Mouse (Mus musculus) intestine, postnatal 0 days (tissue): ENCODE measurements around the gene Zfp280b. TPM values are rescaled to one million over a fixed set of nuclear protein-coding genes. Genes with fewer than 3 reads are reported as not detected.

Experiments
- ATAC-seq: fragments of 200-750 bp; cut with Nextera tagmentation; 2 replicates; pipeline ENCODE4 v1.8.0; 2017; ENCODE audit warnings: mild to moderate bottlenecking, moderate TSS enrichment, moderate library complexity
- H3K27ac ChIP-seq: fragments of 300-500 bp; sonication (generic); 2 replicates; pipeline ENCODE4 v1.5.1; 2014; ENCODE audit warnings: mild to moderate bottlenecking, low read depth, low read length, moderate library complexity
- H3K27me3 ChIP-seq: fragments of 300-500 bp; sonication (generic); replicated peaks from 2 replicates; pipeline ENCODE4 v1.6.1; 2014; ENCODE audit warnings: low read length, mixed read lengths; ENCODE audit not compliant: control insufficient read depth, insufficient read depth
- H3K36me3 ChIP-seq: fragments of 300-500 bp; sonication (generic); 2 replicates; pipeline ENCODE4 v1.6.1; 2014; ENCODE audit warnings: mild to moderate bottlenecking, moderate library complexity; ENCODE audit not compliant: control insufficient read depth, insufficient read depth
- H3K4me1 ChIP-seq: fragments of 300-500 bp; sonication (generic); replicated peaks from 2 replicates; pipeline ENCODE4 v1.6.1; 2014; ENCODE audit warnings: antibody characterized with exemption, low read length, mixed read lengths; ENCODE audit not compliant: control insufficient read depth, insufficient read depth
- H3K4me2 ChIP-seq: fragments of 300-500 bp; sonication (generic); replicated peaks from 2 replicates; pipeline ENCODE4 v1.6.1; 2014; ENCODE audit warnings: low read depth, mild to moderate bottlenecking, moderate library complexity
- H3K4me3 ChIP-seq: fragments of 300-500 bp; sonication (generic); 2 replicates; pipeline ENCODE4 v1.5.1; 2014; ENCODE audit warnings: low read depth, low read length
- H3K9ac ChIP-seq: fragments of 300-500 bp; sonication (generic); 2 replicates; pipeline ENCODE4 v1.6.1; 2014; ENCODE audit warnings: mild to moderate bottlenecking, low read depth, low read length
- H3K9me3 ChIP-seq: fragments of 300-500 bp; sonication (generic); 2 replicates; pipeline ENCODE4 v1.6.1; 2016; ENCODE audit warnings: mixed run types; ENCODE audit not compliant: control insufficient read depth
- CTCF ChIP-seq: sonication (generic); IDR thresholded peaks from 2 replicates; pipeline ENCODE4 v1.5.1; 2016; ENCODE audit warnings: low read depth, mild to moderate bottlenecking, control low read depth, antibody characterized with exemption, moderate library complexity
- WGBS: fragments of 180-500 bp; shearing (Covaris S2); extraction: QIAGEN DNeasy Blood & Tissue Kit; methylation state at CpG from one replicate; pipeline ENCODE4 v1.1.7; 2014; 5-methylcytosine and 5-hydroxymethylcytosine counted together
- polyA plus RNA-seq: library from polyadenylated mRNA; unstranded; fragments of >200 nt; fragmentation: Nextera tagmentation; extraction: Ambion mirVana; gene quantifications from 2 replicates; pipeline ENCODE4 v1.2.1, GENCODE M21; 2015

Zfp280b gene
- polyA plus RNA-seq, 1 experiment from 2014 or later: 7.4 TPM

DNA sequence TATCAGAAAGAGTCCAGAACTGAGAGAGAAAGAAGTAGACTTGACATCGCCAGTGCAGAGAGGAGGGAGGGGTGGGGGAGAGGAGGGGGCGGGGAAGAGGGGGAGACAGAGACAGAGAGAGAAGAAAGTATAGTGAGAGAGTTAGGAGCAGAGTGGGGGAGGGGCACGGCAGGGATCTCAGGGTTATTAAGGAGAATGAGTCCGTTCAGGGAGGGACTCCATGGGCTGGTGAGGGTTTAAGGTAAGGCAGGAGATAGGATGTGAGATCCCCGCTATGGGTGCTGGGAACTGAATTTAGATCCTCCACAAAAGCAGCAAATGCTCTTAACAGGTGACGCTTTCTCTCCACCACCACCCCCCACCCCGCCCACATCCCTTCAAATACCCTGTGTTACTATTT lies 31.3 kb upstream of the Zfp280b start:
- TF ChIP-seq CTCF: no peak
- 37% methylated on average over 7 of the region's 7 CpGs for WGBS
- no peaks in the 10 kb centered on the region for H3K9me3 ChIP-seq
- no peaks in the 10 kb centered on the region for H3K27me3 ChIP-seq
- ATAC-seq: no peak
- no peaks in the 10 kb centered on the region for H3K36me3 ChIP-seq
- no peak overlapping the region for H3K4me3 ChIP-seq
- H3K4me2 ChIP-seq: no peak overlapping the region
- H3K9ac ChIP-seq: no peak overlapping the region
- no peak overlapping the region for H3K27ac ChIP-seq
- H3K4me1 ChIP-seq: no peaks in the 10 kb centered on the region

DNA sequence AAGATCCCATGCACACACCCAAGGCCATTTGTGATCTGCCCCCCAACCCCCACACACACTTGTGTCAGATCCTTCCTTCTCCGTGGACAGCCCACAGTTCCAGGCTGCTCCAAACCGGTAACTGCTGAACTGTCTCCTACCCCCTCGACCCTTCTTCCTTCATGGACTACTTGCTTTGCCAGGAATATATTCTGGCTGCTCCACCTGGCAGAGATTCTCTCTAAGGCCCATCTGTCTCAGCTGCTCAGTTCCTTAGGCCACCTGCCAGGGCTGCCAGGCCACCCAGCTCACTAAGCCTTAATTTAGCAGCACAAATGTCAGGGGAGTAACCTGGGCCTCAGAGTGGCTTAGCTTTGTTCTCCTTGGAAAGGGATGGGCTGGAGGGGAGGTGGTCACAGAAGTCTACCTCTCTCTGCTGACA lies 30.3 kb upstream of the Zfp280b start:
- ATAC-seq: no peak
- no peak overlapping the region for H3K9ac ChIP-seq
- no peak for TF ChIP-seq CTCF
- H3K27me3 ChIP-seq: no peaks in the 10 kb centered on the region
- 30% methylated on average over 3 of the region's 3 CpGs for WGBS
- H3K4me3 ChIP-seq: no peak overlapping the region
- H3K4me1 ChIP-seq: no peaks in the 10 kb centered on the region
- no peak overlapping the region for H3K27ac ChIP-seq
- no peaks in the 10 kb centered on the region for H3K9me3 ChIP-seq
- H3K36me3 ChIP-seq: no peaks in the 10 kb centered on the region
- H3K4me2 ChIP-seq: no peak overlapping the region

DNA sequence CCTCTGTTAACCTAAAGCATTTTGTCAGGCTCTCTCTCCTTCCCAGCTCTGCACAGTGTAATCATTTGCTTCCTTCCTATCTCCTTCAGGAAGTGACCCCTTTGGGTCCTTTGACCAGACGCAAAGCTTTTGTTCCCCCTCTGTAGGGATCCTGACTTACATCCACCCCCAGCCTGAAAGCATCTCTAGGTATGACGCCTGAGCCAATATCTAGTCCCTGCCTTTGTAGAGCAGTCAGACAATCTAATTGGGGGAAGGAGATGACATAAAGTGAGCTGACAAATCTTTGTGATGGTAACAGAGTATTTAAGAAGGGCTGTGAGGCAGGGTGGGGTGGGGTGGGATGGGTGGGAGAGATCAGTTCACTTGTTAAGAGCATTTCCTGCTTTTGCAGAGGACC lies 29.8 kb upstream of the Zfp280b start:
- Histone ChIP-seq H3K4me1 (no peaks in the 10 kb centered on the region), H3K4me2 (no peak overlapping the region), H3K27me3 (no peaks in the 10 kb centered on the region), H3K27ac (no peak overlapping the region), H3K9ac (no peak overlapping the region), H3K4me3 (no peak overlapping the region), H3K9me3 (no peaks in the 10 kb centered on the region), H3K36me3 (no peaks in the 10 kb centered on the region)
- ATAC-seq: no peak
- 64% methylated on average over 2 of the region's 2 CpGs for WGBS
- no peak for TF ChIP-seq CTCF

GRCm38 (mm10) chr10:76003221-76003620 lies 29.2 kb upstream of the Zfp280b start:
- no peaks in the 10 kb centered on the region for H3K9me3 ChIP-seq
- ATAC-seq: no peak
- no peak for TF ChIP-seq CTCF
- H3K9ac ChIP-seq: no peak overlapping the region
- no peaks in the 10 kb centered on the region for H3K4me1 ChIP-seq
- no peaks in the 10 kb centered on the region for H3K27me3 ChIP-seq
- no peaks in the 10 kb centered on the region for H3K36me3 ChIP-seq
- H3K4me2 ChIP-seq: no peak overlapping the region
- H3K4me3 ChIP-seq: no peak overlapping the region
- no peak overlapping the region for H3K27ac ChIP-seq
- WGBS: 93% methylated on average over 2 of the region's 2 CpGs

GRCm38 (mm10) chr10:76006385-76006784 lies 26.1 kb upstream of the Zfp280b start:
- WGBS: 92% methylated on average over 6 of the region's 6 CpGs
- Histone ChIP-seq H3K36me3 (no peaks in the 10 kb centered on the region), H3K4me3 (no peak overlapping the region), H3K4me1 (no peaks in the 10 kb centered on the region), H3K27me3 (no peaks in the 10 kb centered on the region), H3K4me2 (no peak overlapping the region), H3K9me3 (no peaks in the 10 kb centered on the region), H3K9ac (no peak overlapping the region), H3K27ac (no peak overlapping the region)
- TF ChIP-seq CTCF: no peak
- no peak for ATAC-seq

DNA sequence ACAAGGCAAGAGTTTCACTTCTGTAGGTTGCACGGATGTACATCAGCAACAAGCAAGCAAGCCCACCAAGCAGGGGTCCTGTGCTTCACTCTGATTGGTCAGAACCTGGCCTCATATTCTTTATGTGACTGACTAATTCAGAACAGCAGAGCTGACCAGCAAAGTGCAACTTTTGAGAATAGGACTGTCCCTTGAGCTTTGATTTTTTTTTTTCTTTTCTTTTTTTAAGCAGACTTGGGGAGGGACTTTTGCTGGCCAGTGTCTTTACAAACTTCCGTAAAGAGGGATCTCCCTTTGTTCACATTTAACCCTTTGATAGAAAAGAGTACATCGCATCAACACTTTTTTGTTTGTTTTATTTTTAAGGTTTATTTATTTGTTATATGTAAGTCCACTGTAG lies 22.6 kb upstream of the Zfp280b start:
- no peak overlapping the region for H3K9ac ChIP-seq
- H3K9me3 ChIP-seq: no peaks in the 10 kb centered on the region
- TF ChIP-seq CTCF: no peak
- no peak overlapping the region for H3K27ac ChIP-seq
- H3K27me3 ChIP-seq: no peaks in the 10 kb centered on the region
- no peak overlapping the region for H3K4me2 ChIP-seq
- ATAC-seq: no peak
- WGBS: 72% methylated on average over 3 of the region's 3 CpGs
- H3K36me3 ChIP-seq: no peaks in the 10 kb centered on the region
- H3K4me3 ChIP-seq: no peak overlapping the region
- H3K4me1 ChIP-seq: no peaks in the 10 kb centered on the region

- 64% methylated on average over 6 of the region's 6 CpGs for WGBS
- H3K4me3 ChIP-seq: no peak overlapping the region
- H3K27ac ChIP-seq: no peak overlapping the region
Measured at GRCm38 (mm10) chr10:76012922-76013321, 19.5 kb upstream of the Zfp280b start.

More at GRCm38 (mm10) chr10:76012922-76013321, 19.5 kb upstream of the Zfp280b start:
- Histone ChIP-seq H3K4me2 (no peak overlapping the region), H3K9me3 (no peaks in the 10 kb centered on the region), H3K4me1 (no peaks in the 10 kb centered on the region), H3K9ac (no peak overlapping the region), H3K27me3 (no peaks in the 10 kb centered on the region), H3K36me3 (no peaks in the 10 kb centered on the region)
- ATAC-seq: no peak
- no peak for TF ChIP-seq CTCF
